17 mouse cellular contexts compared by ENCODE assay signal in genomic region chr11:110476361-110477151, GRCm38 (mm10).
A peak's percentile ranks its signal among the peaks of the same experiment; 100 is the strongest.
DNase-seq lines count a peak whose midpoint lies in the region; ATAC-seq and TF ChIP-seq lines count a peak whose summit lies in the region.
"Had no signal": no experiment of that assay in that cellular context is flagged by ENCODE, and none has a peak within 500 bp of the region (broad histone marks: within the 10 kb centered on the region; RNA-seq: fewer than 3 reads in every experiment).

No protein-coding gene starts in this region.

- no peaks in the 10 kb centered on the region for H3K9me3 ChIP-seq in liver, embryonic 15.5 days (replicated peaks)
- no peaks in the 10 kb centered on the region for H3K9me3 ChIP-seq in stomach, postnatal 0 days (ENCODE audit: control insufficient read depth, low read length)
- H3K9me3 ChIP-seq: embryonic facial prominence, embryonic 12.5 days; forebrain, embryonic 13.5 days; heart, embryonic 12.5 days had no signal

- TF ChIP-seq EP300 in stomach, postnatal 0 days (optimal IDR thresholded peaks at IDR 0.05), result no peak

- peak overlapping the region; percentile 41; the same call in 1 of the 2 replicates for H3K9ac ChIP-seq in liver, adult 2 months (ENCODE audit: low read depth, low read length)
- H3K9ac ChIP-seq in liver, embryonic 15.5 days, result no peak overlapping the region
- no peak overlapping the region for H3K9ac ChIP-seq in stomach, postnatal 0 days (ENCODE audit: low read length)
- H3K9ac ChIP-seq: embryonic facial prominence, embryonic 12.5 days; forebrain, embryonic 13.5 days; heart, embryonic 12.5 days; hindbrain, embryonic 14.5 days had no signal

- peak; percentile 87 for DNase-seq in liver, adult 2 months (ENCODE audit: extremely low read depth, low read depth, low spot score)
- DNase-seq in liver, result no peak
- DNase-seq in stomach, postnatal 0 days (ENCODE audit: low spot score), result no peak
- no peak for DNase-seq in urinary bladder, postnatal 4 days (ENCODE audit: low spot score in 2 of 2)
- no peak for DNase-seq in adrenal gland, postnatal 14 days
- DNase-seq in gastrocnemius, postnatal 36 days, result no peak
- DNase-seq: cerebellum, adult 9-10 months; lung, postnatal 10 days; retina, postnatal 1 day; thymus, adult 18-20 months had no signal

- peaks cover 21% of the 10 kb centered on the region for H3K4me1 ChIP-seq in liver, adult 2 months (ENCODE audit: control insufficient read depth, insufficient read depth, low read length)
- peaks cover 61% of the 10 kb centered on the region for H3K4me1 ChIP-seq in liver, embryonic 15.5 days (replicated peaks)
- 0 out of 2 replicates have a peak, but pooled peaks cover 3% of the 10 kb centered on the region for H3K4me1 ChIP-seq in stomach, postnatal 0 days (replicated peaks; ENCODE audit: control insufficient read depth, insufficient read depth)

- TF ChIP-seq POLR2A in liver, adult 2 months (IDR thresholded peaks at IDR 0.05; ENCODE audit: extremely low read depth, insufficient read depth, low read length), result no peak

- H3K36me3 ChIP-seq in liver, adult 2 months (ENCODE audit: control insufficient read depth, insufficient read depth, low read length), result no peaks in the 10 kb centered on the region
- no peaks in the 10 kb centered on the region for H3K36me3 ChIP-seq in liver, embryonic 15.5 days (replicated peaks)
- H3K36me3 ChIP-seq in stomach, postnatal 0 days (ENCODE audit: control insufficient read depth, insufficient read depth, low read length), result no peaks in the 10 kb centered on the region
- H3K36me3 ChIP-seq: embryonic facial prominence, embryonic 12.5 days; heart, embryonic 12.5 days had no signal

- no peak overlapping the region for H3K4me3 ChIP-seq in liver, adult 2 months (ENCODE audit: insufficient read depth, low read depth, low read length)
- no peak overlapping the region for H3K4me3 ChIP-seq in liver, embryonic 15.5 days (replicated peaks)
- H3K4me3 ChIP-seq in stomach, postnatal 0 days (ENCODE audit: low read depth, low read length), result no peak overlapping the region
- H3K4me3 ChIP-seq: embryonic facial prominence, embryonic 12.5 days; forebrain, embryonic 13.5 days; heart, embryonic 12.5 days; layer of hippocampus, adult 2 months had no signal

- H3K27ac ChIP-seq in liver, adult 2 months (replicated peaks; ENCODE audit: insufficient read depth, low read depth, low read length), result peak overlapping the region; percentile 84
- H3K27ac ChIP-seq in liver, embryonic 15.5 days (replicated peaks), result peak overlapping the region; percentile 59
- H3K27ac ChIP-seq in stomach, postnatal 0 days (replicated peaks), result peak overlapping the region; percentile 49
- H3K27ac ChIP-seq: embryonic facial prominence, embryonic 12.5 days; forebrain, embryonic 13.5 days; hindbrain, embryonic 14.5 days had no signal

- no peaks in the 10 kb centered on the region for H3K27me3 ChIP-seq in liver, adult 2 months (ENCODE audit: control insufficient read depth, insufficient read depth, low read length)
- no peaks in the 10 kb centered on the region for H3K27me3 ChIP-seq in liver, embryonic 15.5 days
- no peaks in the 10 kb centered on the region for H3K27me3 ChIP-seq in stomach, postnatal 0 days (ENCODE audit: control insufficient read depth, insufficient read depth, low read length)
- H3K27me3 ChIP-seq: embryonic facial prominence, embryonic 12.5 days; heart, embryonic 12.5 days had no signal

- peak overlapping the region; percentile 13; the same call in 1 of the 2 replicates for H3K4me2 ChIP-seq in liver, embryonic 15.5 days
- no peak overlapping the region for H3K4me2 ChIP-seq in stomach, postnatal 0 days (replicated peaks; ENCODE audit: low read depth)
- H3K4me2 ChIP-seq: embryonic facial prominence, embryonic 12.5 days; forebrain, embryonic 13.5 days; heart, embryonic 12.5 days; hindbrain, embryonic 14.5 days had no signal

- 38% methylated on average over 5 of the region's 5 CpGs for WGBS in liver, adult 2 months
- 19% methylated on average over 5 of the region's 5 CpGs for whole genome bisulfite sequencing in liver, embryonic 15.5 days (ENCODE audit: insufficient replicate concordance)
- WGBS in stomach, postnatal 0 days, result 44% methylated on average over 5 of the region's 5 CpGs

- H3K79me2 ChIP-seq in liver, adult 2 months (ENCODE audit: control insufficient read depth, insufficient read depth, low read length), result peaks cover 13% of the 10 kb centered on the region; the same call in 1 of the 2 replicates

- intact Hi-C loops in gastrocnemius, postnatal 36 days (cut with DNase I), result no loop called here

- peak; percentile 48; a peak in 3 of 4 replicates for ATAC-seq in hematopoietic stem cell, adult 5-6 weeks (replicated peaks in 1 of 2; ENCODE audit: insufficient read depth in 1 of 2, low FRiP score in 2 of 2, low TSS enrichment in 1 of 2, low read depth in 1 of 2, poor library complexity in 2 of 2, severe bottlenecking in 2 of 2)
- ATAC-seq in liver, embryonic 15.5 days (ENCODE audit: insufficient read depth), result no peak
- peak; percentile 58 for ATAC-seq in stomach, postnatal 0 days (ENCODE audit: low FRiP score, low TSS enrichment)
- ATAC-seq: forebrain, embryonic 13.5 days had no signal

- no peak for TF ChIP-seq CTCF in liver, adult 2 months (IDR thresholded peaks at IDR 0.05; ENCODE audit: low read depth, low read length)
- no peak for TF ChIP-seq CTCF in stomach, postnatal 0 days (IDR thresholded peaks at IDR 0.05; ENCODE audit: low read depth)
